ENCODE assay signal across 17 mouse cellular contexts in genomic region chr9:77948214-77948613, GRCm38 (mm10).
"Had no signal": no experiment of that assay in that cellular context is flagged by ENCODE, and none has a peak within 500 bp of the region (broad histone marks: within the 10 kb centered on the region; RNA-seq: fewer than 3 reads in every experiment).

No protein-coding gene starts in this region.

- H3K27me3 ChIP-seq: lung, embryonic 15.5 days; megakaryocyte, embryonic 14.5 days; midbrain, embryonic 13.5 days; midbrain, embryonic 15.5 days; neural tube, embryonic 12.5 days; stomach, embryonic 15.5 days had no signal

- H3K36me3 ChIP-seq: lung, embryonic 15.5 days; midbrain, embryonic 13.5 days; midbrain, embryonic 15.5 days; neural tube, embryonic 12.5 days; stomach, embryonic 15.5 days had no signal

- H3K4me2 ChIP-seq: lung, embryonic 15.5 days; midbrain, embryonic 11.5 days; midbrain, embryonic 13.5 days; midbrain, embryonic 15.5 days; neural tube, embryonic 12.5 days; stomach, embryonic 15.5 days had no signal

- H3K9ac ChIP-seq: lung, embryonic 15.5 days; midbrain, embryonic 13.5 days; midbrain, embryonic 15.5 days; neural tube, embryonic 12.5 days; stomach, embryonic 15.5 days had no signal

- H3K4me3 ChIP-seq: lung, embryonic 15.5 days; megakaryocyte, embryonic 14.5 days; midbrain, embryonic 13.5 days; midbrain, embryonic 15.5 days; neural tube, embryonic 12.5 days; stomach, embryonic 15.5 days had no signal

- ATAC-seq: lung, postnatal 0 days; midbrain, embryonic 13.5 days; midbrain, embryonic 15.5 days had no signal

- H3K9me3 ChIP-seq: lung, embryonic 15.5 days; megakaryocyte, embryonic 14.5 days; midbrain, embryonic 13.5 days; midbrain, embryonic 15.5 days; neural tube, embryonic 12.5 days; stomach, embryonic 15.5 days had no signal

- H3K27ac ChIP-seq: lung, embryonic 15.5 days; macrophage; midbrain, embryonic 13.5 days; midbrain, embryonic 15.5 days; neural tube, embryonic 12.5 days; stomach, embryonic 15.5 days; stomach, postnatal 0 days had no signal

- DNase-seq: lung, adult 2 months; lung, postnatal 14 days; lung, postnatal 36 days; right cerebral cortex, postnatal 14 days; thymus, adult 2 months; thymus, postnatal 25 days; thymus, postnatal 4 days had no signal
